Mouse (Mus musculus): ENCODE results near the gene Cabin1.

Gene Cabin1

DNA sequence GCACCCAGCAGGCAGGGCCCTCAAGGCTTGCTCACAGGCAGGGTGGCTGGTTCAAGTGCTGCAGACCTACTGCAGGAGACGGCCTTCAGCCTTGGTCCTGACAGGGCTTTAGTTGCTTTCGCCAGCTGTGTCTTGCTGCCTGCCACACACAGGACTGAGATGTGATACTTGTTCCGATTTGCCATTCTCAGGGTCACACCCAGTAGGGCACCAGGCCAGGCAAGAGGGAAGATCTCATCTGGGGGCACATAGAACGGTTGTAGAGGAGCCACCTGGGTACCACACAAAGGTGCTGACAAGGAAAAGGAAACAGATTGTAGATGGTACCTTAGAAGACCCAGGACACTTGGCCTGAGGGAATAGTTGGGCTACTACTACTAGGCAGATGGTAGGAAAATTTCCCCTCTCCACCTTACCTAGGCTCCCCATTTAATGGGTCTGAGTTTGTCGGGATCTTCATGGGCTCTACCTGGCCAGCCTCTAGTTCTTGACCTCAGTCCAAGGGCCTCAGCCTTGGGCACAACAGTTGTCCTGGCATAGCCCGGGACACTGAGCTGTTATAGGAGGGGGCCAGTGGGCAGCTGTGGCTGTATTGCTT lies 99.4 kb downstream of the Cabin1 start:
- DNase-seq (ENCODE audit: low spot score), result no peak

DNA sequence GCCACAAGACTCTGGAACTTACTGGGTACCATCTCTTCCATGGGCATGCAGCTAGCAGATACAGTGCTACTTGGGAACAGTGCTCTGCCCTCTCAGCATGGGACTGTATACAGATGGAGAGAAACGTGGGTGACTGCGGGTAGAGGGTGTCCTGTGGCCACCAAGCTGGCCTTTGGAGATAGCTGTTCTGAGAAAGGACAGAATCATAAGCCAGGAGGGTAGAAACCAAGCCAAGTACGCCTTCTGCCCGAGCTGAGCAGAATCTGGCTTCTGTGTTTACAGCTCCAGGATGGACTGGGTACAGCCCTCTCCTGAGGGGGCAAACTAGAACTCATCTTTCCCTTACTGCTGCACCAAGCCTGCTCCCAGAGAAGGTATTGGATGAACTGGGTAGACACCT lies 101.6 kb downstream of the Cabin1 start:
- no peak for DNase-seq (ENCODE audit: low spot score)

DNA sequence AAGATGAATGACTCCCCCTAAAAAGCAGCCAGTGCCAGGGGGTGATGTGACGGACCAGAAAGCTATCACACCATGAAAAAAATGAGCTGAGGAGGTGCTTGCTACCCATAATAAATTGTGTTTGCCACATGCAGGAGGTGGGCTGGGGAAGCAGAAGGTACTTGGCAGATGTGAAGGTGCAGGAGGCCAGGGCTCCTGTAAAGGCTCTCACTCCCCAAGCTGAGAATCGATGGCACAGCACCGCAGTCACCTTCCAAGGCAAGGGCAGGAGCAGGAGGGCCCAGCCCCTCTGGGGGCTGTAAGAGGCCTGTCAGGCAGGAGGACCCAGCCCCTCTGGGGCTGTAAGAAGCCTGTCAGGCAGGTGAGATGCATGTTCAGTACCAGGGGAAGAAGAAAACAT lies 102.3 kb downstream of the Cabin1 start:
- no peak for DNase-seq (ENCODE audit: low spot score)

DNA sequence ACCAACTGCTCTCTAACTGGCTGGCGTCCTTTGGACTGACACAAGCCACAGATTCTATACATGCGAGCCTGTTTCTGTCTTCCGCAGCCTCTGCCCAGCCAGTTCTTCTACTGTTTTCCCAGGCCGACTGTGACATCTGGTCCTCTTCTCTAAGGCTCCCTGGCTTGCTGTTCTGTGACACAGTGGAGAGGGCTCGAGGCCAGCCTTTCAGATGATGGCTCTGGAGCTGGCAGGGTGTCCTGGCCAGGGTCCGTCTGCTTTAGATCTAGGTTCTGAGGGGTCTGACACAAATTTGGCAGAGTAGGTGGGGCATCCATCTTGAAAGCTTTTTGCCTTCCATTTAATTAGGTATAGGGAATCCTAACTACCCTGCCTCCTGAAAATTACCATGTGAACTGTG lies 102.8 kb downstream of the Cabin1 start:
- no peak for DNase-seq (ENCODE audit: low spot score)

DNA sequence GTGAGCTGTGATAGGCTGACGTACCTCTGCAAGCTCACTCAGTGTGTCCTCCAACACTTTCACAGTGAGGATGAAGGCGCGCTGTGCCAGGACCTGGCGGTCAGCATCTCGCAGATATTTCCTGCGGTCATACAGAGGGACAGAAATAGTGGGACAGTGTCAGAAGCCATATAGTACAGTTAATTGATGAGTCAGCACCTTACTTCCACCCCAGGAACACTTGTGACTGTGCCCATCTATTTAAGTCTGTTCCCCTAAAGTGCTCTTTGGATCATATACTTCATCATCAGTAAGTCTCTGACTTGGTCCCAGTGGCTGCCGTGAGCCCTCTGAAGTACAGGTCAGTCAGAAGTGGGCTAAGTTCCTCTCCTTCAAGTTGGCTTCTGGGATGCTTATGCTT lies 106.4 kb downstream of the Cabin1 start:
- no peak for DNase-seq (ENCODE audit: low spot score)

DNA sequence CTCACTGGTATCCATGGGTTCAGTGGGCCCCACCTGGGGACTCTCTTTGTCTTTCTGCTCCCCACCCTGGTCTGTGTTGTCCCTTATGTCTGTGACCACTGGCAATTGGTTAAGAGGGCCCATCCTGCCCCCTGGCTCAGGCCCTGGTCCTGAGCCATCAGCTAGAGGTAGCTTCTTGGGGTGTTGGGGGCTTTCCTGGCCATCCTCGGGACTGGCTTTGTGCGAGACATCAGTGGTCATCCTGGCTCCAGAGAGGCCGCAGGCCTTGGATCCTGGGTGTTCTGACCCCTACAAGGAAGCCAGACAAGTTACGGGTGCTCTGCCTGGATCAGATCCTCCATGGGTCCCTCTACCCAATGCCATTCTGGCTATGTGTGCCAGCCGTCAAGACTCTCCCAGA lies 107.0 kb downstream of the Cabin1 start:
- no peak for DNase-seq (ENCODE audit: low spot score)

DNA sequence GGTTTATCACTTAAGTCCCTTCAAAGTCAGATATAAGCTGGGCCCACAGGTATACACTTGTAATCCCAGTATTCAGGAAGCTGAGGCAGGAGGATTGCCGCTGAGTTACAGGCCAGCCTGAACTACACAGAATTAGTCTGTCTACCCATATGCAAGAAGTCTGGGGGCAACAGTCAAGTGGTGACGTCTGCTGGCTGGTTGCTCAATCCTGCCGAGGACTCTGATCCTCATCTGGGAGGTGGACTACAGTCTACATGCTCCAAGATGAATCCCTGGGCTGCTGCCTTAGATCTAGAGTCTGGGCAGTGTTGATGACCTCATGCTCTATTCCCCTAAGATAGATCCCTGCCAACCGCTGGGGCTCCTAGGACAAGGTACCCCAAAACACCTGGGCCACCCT lies 110.1 kb downstream of the Cabin1 start:
- no peak for DNase-seq (ENCODE audit: low spot score)

DNA sequence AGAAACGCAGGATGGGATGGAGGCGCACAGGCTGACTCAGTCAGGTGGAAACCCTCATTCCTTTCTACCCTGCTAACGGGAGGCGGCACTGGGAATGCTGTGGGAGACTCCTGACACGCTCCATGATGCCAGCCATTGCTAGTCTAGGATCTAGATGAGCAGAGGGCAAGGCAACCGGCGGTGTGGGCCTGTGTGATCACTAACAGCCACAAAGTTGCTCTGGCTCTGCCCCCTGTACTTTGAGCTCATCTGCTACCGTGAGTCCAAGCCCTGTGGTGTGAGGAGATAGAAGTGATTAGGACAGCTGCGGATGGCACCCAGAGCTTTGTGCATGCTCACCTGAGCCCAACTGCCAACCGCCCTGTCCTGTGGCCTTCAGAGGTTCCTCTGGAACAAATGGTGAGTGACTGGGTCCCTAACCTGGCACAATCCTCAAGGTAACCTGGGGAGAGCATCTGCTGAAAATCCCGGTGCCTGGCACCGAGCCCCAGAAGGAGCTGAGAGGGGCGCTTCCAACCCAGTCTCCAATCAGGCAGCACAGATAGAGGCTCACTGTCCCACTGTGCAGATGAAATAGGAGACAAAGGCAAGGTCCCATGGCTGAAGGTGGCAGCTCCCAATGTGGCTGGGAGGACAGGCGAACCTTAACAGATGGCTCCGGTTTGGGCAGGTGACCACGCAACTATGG lies 112.6 kb downstream of the Cabin1 start:
- DNase-seq (ENCODE audit: low spot score), result no peak

DNA sequence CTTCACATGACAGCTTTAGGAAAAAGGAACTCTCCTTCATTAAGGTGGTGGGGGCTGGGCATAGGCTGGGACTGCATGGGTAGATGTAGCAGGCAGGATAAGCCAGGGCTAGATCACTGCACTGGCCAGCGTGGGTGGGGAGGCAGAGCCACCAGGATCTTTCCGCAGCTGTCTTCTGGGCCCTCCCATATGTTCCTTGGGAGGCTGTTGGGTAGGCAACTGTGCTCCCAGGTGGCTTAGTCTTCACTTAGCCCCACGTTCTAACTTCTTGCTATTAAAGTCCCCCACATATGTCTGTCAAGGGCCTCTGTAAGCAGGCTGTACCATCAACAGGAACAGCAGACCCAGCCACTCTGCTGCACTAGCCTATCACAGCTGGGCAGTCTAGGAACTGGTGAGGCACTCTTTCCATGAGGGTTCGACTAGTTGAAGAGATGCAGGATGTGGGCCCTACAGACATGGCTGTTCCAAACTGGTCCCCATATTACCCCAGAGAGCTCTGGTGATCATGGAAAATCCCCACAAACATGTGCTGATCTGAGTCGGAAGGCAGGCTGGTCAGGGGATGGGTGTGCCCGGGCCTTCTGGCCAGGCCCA lies 113.7 kb downstream of the Cabin1 start:
- no peak for DNase-seq (ENCODE audit: low spot score)

DNA sequence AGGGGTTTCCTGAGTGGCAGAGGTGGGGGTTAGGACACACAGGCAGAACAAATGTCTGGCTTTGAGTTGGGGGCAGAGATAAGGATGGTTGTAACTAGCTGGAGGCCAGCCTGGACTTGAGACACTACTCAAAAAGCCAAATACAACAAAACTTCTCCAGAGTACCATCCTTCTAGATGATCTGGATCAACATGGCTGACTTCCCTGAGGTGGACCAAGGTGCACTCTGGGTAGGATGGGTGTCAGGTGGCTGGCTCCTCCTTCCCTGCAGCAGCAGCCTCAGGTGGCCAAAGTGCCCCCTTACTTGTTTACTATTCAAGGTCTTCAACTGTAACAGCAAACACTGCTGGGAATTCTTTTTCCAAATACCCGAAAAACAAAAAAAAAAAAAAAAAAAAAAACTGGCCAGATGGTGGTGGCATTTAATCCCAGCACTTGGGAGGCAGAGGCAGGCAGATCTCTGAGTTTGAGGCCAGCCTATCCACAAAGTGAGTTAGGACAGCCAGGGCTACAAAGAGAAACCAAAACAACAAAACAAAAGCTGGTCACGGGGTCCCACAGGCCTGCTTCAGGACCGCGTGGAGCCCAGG lies 114.6 kb downstream of the Cabin1 start:
- DNase-seq (ENCODE audit: low spot score), result no peak

DNA sequence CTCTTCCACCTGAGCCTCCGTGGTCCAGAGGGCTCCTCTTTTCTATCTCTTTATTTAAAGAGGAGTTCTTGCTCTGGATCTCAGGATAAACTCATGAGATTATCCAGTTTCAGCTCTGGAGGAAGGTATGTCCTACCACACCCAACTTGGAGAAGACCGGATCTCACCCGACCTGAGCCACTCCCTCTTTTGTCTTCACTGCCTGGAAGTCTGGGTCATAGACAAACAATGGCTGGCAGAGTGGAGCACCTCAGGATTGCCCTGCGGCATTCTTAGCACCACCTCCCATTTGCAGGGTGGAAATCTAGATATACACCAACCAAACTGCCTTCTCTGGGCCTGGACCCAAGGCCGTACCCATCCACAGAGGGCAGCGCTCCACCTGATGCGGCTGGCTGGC lies 115.1 kb downstream of the Cabin1 start:
- no peak for DNase-seq (ENCODE audit: low spot score)

DNA sequence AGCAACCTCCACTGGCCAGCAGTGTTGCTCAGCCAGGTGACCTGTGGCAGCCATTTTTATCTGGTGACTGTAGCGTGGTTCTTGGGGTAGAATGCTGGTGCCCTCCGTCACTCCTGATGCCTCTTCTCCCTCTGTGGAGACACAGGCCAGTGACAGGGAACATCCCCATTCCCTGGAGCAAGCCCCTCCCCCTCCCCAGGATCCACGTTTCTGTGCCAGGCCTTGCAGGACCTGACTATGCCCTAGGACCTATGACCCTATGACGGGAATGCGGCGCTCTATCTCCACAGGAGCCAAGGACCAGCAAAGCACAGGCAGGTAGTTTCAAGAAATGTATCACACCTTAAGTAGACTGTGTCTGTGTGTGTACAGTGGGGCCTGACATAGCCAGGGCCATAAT lies 116.0 kb downstream of the Cabin1 start:
- no peak for DNase-seq (ENCODE audit: low spot score)

DNA sequence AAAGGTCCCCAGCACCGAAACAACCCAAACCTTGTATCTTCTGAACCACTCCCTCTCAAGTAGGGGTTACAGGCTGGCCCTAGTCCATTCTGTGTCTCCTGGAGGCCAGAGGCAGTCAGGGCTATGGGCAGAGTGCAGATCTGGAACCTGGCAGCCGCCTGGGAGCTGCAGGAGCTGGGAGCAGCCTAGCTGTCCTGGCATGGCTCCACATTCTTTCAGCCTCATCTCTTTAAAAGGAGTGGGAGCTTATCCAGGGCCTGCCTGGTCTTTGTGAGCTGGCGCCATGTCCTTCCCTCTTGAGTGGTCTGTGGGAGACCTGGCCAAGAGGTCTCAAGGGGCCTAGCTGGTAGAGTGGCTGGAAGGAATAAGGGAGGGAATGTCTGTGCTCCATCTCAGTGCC lies 116.8 kb downstream of the Cabin1 start:
- DNase-seq (ENCODE audit: low spot score), result peak; percentile 32

DNA sequence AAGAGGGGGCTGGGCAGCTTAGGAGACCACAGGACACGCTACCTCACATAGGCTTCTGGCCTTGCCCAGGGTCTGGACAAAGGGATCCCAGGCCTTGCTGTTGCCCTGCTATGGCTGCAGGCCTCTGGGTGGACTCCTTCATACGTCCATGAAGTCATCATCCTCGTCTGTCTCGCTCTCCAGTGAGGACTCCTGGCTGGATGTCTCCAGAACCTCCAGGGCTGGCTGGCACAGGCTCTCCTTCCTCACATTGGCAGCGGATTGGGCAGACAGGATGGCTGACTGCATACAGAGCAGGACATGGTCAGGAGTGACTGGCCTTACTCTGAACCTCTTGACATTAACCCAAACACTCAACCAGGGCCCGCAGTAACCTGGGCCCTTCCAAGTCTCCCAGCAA lies 117.7 kb downstream of the Cabin1 start:
- DNase-seq (ENCODE audit: low spot score), result no peak

DNA sequence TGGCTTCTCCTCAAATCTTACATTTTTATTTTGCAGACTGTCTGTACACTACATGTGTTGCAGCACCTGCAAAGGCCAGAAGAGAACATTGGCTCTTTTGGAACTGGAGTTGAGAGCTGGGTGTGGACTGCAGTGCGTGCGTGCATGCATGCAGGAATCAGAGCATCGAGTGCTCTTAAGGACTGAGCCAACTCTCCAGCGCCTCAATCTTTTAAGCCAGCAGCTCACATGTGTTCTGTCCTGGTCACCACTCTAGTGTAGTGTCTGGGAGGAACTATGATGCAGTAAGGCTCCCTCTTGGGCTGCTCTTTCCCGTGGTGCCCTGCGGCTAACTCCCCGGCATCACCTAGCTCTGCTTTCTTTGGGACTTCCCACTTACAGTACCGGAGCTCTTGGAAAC lies 118.5 kb downstream of the Cabin1 start:
- DNase-seq (ENCODE audit: low spot score), result no peak

DNA sequence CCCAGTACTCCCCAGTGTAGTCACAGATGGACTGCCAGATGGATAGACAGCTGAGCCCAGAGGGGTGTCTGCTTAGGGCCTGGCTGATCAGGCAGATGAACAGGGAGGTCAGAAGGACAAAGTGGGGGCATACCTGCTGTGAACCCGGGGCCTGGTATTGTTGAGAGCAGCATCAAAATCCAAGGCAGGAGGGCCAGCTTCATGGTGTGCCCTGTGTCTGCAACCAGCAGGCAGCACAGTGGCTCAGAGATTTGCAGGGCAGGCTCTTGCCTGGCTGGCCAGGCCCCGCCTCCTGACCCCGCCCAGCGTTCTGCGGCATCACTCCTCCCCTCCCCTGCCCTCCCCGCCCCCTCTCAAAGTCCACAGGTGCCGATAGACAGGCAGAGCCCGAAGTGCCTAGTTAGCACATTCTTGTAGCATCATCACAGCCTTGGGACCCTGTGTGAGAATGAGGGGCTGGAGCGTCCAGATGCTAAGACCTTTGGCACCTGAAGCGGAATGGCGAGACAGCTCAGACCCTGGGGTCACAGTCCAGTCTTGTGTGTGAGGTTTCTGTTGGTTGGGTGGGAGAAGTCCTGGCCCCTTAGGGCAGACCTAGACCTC lies 120.3 kb downstream of the Cabin1 start, which contains the start of gene Susd2:
Gene Susd2 (minus strand): TSS at position 268 of the 603 bp plus-strand sequence.
- DNase-seq (ENCODE audit: low spot score), result peak; percentile 55

DNA sequence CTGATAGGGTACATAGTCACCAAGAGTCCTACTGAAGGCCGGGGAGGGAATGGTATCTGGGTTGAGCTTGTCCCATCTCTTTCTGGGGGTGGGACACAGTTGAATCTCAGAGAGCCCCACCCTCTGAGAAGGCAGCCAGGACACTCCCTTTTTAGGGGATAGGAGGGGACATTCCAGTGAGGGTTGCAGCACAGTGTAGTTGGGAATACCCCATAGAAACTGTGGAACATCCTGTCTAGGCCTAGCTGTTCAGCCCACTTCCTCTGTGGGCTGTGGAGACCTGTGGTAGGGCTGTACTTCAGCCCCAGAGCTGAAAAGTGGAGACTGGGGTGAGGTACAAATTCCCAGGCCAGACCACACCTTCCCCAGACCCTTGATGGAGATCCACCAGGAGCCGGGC lies 121.2 kb downstream of the Cabin1 start:
- DNase-seq (ENCODE audit: low spot score), result no peak

DNA sequence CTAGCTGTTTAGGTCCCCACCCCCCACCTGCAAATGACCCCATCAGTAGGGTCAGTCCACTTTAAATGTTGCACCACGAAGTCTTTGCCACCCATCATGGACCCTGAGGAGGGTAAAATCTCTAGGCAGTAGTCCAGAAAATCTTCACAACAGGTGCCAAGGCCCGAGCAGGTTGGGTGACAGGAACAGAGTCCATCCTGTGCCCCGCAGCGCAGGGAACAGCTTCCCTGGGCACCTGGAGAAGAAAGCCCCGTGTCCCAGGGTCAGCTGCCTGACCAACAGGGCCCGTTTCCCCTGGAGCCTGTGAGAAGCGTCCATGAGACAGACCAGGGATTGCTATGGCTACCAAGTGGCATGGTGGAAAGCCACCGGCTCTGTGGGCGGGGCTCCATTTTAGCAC lies 121.7 kb downstream of the Cabin1 start:
- no peak for DNase-seq (ENCODE audit: low spot score)

DNA sequence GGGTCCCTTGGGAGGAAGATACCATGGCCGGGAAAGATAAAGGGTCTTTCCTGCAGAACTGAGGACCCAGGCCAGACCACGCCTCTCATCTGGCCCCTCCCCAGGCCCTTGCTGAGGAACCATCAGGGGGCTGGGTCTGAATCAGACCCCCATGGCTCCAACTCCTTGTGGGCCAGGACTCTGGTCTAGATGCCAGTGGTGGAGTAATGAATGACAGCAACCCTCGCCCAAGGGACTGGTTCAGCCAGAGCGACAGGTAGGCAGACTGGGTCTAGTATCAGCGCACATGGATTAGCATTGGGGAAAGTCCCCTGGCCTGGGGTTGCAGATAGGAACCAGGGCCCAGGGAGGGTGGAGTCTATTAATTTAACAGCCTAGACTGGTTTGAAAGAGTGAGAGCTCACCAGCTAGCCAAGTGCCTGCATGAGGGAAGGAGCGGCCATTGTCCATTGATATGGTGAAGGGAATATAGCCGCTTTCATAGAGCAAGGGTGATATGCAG lies 122.4 kb downstream of the Cabin1 start:
- no peak for DNase-seq (ENCODE audit: low spot score)

DNA sequence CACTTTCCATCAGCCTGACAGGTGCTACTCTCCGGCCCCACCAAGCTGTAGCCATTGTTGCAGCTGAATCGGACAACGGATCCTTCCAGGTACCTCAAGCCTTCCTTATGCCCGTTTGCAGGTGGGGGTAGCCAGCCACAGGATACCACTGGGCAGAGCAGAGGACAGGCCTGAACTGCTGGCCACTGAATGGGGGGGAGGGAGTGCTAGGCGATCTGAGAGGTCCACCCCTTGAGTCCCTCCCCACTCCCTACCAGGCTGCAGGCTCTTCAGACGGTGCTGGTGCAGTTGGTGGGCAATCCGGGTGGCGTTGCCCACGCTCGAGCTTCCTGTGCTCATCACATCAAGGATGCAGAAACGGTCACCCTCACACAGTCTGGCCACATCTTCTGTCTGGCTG lies 126.4 kb downstream of the Cabin1 start:
- no peak for DNase-seq (ENCODE audit: low spot score)

DNA sequence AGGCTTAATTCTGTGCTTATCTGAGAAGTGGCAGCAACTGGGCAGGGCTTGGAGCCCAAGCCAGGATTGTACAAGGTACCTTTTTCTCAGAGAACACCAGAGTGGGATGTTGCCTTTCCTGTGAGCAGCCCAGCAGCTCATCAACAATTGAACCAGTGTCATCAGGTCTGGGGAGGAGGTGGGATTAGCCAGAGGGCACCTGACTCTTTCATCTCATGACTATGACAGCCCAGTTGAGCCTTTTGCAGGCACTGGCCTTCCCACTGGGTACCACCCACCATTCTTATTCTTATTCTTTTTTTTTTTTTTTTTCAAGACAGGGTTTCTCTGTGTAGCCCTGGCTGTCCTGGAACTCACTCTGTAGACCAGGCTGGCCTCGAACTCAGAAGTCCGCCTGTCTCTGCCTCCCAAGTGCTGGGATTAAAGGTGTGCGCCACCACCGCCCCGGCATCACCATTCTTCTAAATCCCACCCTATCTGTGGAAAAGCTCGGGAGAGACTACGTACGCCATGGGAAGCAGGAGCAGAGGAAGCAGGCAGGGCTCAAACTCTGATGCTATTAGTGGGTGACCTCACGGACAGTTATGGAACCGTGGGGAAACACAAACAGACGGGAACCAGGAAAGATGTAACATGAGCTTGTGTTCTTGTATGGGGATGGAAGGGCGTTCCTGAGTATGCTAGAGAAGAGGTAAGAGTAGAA lies 127.9 kb downstream of the Cabin1 start:
- DNase-seq (ENCODE audit: low spot score), result no peak

DNA sequence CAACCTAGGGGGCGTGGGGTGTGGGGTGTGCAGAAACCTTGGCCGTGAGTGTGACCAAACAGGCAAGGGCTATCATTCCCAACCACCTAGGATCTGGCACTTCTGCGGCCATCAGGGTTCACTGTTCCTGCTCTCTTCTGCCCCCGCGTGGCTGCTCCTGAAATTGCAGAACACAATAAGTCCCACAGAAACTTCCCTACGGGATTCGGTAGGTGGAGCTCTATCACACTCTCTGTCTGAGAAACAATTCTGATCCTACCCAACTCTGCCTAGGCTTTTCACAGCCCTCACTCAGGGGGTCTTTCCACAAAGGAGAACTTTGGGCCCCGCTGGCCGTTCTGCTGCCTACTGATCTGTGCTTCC lies 128.5 kb downstream of the Cabin1 start:
- peak; percentile 82 for DNase-seq (ENCODE audit: low spot score)
